Mouse (Mus musculus) thymus, adult 2 months (tissue): ENCODE measurements around the gene Pla2g2c. TPM values are rescaled to one million over a fixed set of nuclear protein-coding genes. Genes with fewer than 3 reads are reported as not detected.

Source experiments
- DNase-seq: peaks from one replicate; pipeline ENCODE4 v3.0.0; 2021
- H3K27ac ChIP-seq: fragments of 200-500 bp; 2 replicates; pipeline ENCODE4 v1.5.1; 2012; ENCODE audit warnings: low read length, control low read depth; ENCODE audit not compliant: control insufficient read depth, insufficient read depth
- H3K27me3 ChIP-seq: fragments of 200-500 bp; 2 replicates; pipeline ENCODE4 v1.6.1; 2012; ENCODE audit warnings: mild to moderate bottlenecking, low read length, moderate library complexity, mixed read lengths; ENCODE audit not compliant: control insufficient read depth, insufficient read depth
- H3K36me3 ChIP-seq: fragments of 200-500 bp; 2 replicates; pipeline ENCODE4 v1.6.1; 2012; ENCODE audit warnings: mild to moderate bottlenecking, low read length, moderate library complexity; ENCODE audit not compliant: control insufficient read depth, insufficient read depth
- H3K4me1 ChIP-seq: fragments of 200-500 bp; replicated peaks from 2 replicates; pipeline ENCODE4 v1.6.1; 2012; ENCODE audit warnings: low read length; ENCODE audit not compliant: control insufficient read depth, insufficient read depth
- H3K4me3 ChIP-seq: fragments of 200-500 bp; 2 replicates; pipeline ENCODE4 v1.5.1; 2012; ENCODE audit warnings: mild to moderate bottlenecking, low read length, control low read depth, moderate library complexity; ENCODE audit not compliant: control insufficient read depth, insufficient read depth
- CTCF ChIP-seq: fragments of 200-500 bp; IDR thresholded peaks from 2 replicates; pipeline ENCODE4 v1.5.1; 2012; ENCODE audit warnings: mild to moderate bottlenecking, control low read depth, low read length, moderate library complexity, borderline replicate concordance; ENCODE audit not compliant: control insufficient read depth, poor library complexity, insufficient read depth; ENCODE audit errors: extremely low read depth
- POLR2A ChIP-seq: fragments of 200-500 bp; IDR thresholded peaks from 2 replicates; pipeline ENCODE4 v1.6.1; 2012; ENCODE audit warnings: mild to moderate bottlenecking, low read length, control low read depth, moderate library complexity; ENCODE audit not compliant: control insufficient read depth, poor library complexity, insufficient read depth; ENCODE audit errors: extremely low read depth
- WGBS: fragments of 180-500 bp; shearing (Covaris S2); methylation state at CpG from one replicate; pipeline ENCODE4 v1.1.7; 2018; 5-methylcytosine and 5-hydroxymethylcytosine counted together
- polyA plus RNA-seq: library from polyadenylated mRNA; depleted of rRNA; stranded (reverse); fragments of >200 nt; gene quantifications from 2 replicates; pipeline ENCODE4 v1.2.3, GENCODE M21; 2012

The Pla2g2c gene
- polyA plus RNA-seq, 1 experiment = not detected

DNA sequence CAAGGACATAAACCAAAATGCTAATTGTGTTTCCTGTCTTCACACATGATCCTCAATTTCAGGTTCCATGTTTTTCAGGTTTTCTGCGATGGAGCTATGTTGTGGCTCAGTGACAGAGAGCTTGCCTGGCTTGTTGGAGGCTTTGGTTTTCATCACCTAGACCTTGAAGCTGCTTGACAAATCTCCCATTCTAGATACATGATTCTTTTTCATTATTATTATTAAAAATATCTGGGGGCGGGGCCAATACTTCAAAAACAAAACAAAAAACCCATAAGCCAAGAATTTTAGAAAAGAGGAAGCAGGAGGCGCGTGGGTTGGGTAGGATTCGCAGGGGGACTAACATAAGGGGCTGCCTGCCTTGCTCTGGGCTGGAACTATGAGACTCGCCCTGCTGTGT, 50.8 kb downstream of the Pla2g2c start, which contains the start of gene Pla2g2d:
Gene Pla2g2d, plus strand, starts transcription at position 301 of the 400 bp plus-strand sequence.
- Histone ChIP-seq H3K27ac (no peak within 1 kb of the TSS), H3K4me1 (no peaks in the 10 kb centered on the region), H3K4me3 (no peak within 1 kb of the TSS), H3K27me3 (no peaks in the 10 kb centered on the region), H3K36me3 (no peaks in the 10 kb centered on the region)
- TF ChIP-seq CTCF (no peak), POLR2A (no peak)
- no peak for DNase-seq
- WGBS = 57% methylated on average over 6 of the region's 6 CpGs

DNA sequence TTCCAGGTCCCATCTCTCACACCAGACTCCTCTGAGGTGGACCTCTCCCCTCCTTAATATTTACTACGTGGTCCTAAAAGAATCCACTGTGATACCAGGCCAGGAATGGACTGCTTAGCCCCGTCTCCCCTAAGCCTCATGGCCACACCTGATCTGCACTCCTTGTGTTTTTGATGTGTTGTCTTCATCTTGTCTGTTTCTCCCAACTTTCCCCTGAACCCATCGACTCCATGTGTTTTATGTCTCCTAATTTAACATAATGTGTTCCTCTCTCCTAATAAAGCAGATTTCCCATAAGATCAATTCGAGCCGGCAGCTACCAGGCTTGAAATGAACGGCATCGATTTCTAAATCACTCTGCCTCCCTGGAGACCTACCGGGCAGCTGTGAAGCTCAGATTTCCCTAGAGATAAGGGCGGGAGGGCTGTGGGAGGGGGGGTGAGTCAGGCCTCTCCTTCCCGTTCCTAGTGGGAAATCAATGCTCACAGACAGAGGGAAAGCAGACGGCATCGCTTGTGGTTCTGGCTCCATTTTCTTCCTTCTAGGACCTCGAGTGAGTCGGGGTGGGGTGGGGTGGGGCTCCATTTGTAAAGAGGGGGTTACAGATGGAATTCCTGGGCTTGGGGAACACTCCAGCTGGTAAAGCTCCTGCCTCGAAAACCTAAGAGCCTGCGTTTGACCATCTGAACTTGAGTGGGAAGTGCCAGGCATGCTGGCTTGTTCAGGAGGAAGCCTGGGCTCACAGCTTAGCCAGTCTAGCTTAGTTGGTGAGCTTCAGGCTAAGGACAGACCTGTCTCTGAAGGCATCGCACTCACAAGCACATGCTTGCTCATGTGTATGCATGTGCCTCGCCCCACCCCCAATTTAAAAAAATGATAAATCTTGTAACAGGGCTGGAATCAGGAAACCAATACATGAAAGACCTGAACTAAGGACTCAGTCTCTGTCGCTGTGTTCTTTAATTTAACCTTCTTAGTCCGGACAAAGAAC, 53.1 kb downstream of the Pla2g2c start:
- no peaks in the 10 kb centered on the region for H3K36me3 ChIP-seq
- TF ChIP-seq CTCF (no peak), POLR2A (no peak)
- no peak for DNase-seq
- H3K27ac ChIP-seq = no peak overlapping the region
- H3K4me1 ChIP-seq = no peaks in the 10 kb centered on the region
- H3K27me3 ChIP-seq = no peaks in the 10 kb centered on the region
- no peak overlapping the region for H3K4me3 ChIP-seq
- 46% methylated on average over 20 of the region's 20 CpGs for WGBS

DNA sequence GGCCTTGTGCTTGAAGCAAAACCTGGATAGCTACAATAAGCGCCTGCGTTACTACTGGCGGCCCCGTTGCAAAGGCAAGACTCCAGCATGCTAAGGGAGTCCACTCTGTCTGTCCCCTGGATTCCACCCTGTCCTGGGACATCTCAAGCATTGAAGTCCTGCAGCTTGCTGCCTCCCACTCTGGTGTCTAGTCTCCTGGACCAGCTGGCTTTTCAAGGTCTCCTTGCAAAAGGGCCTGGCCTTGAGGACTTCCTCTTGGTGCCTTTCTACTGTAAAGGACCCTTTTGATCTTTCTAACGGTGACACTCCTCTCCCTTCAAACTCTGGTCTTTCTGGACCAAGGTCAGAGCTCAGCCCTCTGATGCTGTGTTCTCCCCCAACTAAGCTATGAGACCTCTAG, 55.7 kb downstream of the Pla2g2c start:
- no peaks in the 10 kb centered on the region for H3K27me3 ChIP-seq
- DNase-seq = no peak
- no peaks in the 10 kb centered on the region for H3K4me1 ChIP-seq
- no peak overlapping the region for H3K27ac ChIP-seq
- WGBS = 86% methylated on average over 5 of the region's 5 CpGs
- H3K36me3 ChIP-seq = no peaks in the 10 kb centered on the region
- TF ChIP-seq POLR2A (no peak), CTCF (no peak)
- no peak overlapping the region for H3K4me3 ChIP-seq

DNA sequence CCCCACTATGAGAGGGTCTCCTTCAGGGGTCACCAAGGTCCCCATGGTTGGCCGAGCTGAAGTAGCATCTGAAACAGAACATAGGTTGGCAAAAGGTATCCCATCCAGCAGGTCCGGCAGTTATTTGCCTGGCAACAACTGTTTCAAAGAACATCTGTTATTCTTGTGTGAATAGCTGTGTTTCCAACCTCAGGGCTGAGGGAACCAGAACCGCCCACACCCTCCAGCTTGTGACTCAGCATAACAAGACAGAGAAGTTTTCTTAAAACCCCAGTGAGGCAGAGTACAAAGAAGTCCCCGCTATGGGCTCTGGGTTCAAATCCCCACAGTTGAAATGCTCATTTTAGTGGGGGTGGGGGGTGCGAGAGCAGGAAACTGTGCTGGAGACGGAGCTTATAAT, 57.5 kb downstream of the Pla2g2c start:
- no peaks in the 10 kb centered on the region for H3K4me1 ChIP-seq
- no peaks in the 10 kb centered on the region for H3K27me3 ChIP-seq
- WGBS = 78% methylated on average over 6 of the region's 6 CpGs
- no peaks in the 10 kb centered on the region for H3K36me3 ChIP-seq
- no peak overlapping the region for H3K4me3 ChIP-seq
- no peak for DNase-seq
- no peak overlapping the region for H3K27ac ChIP-seq
- no peak for TF ChIP-seq CTCF

DNA sequence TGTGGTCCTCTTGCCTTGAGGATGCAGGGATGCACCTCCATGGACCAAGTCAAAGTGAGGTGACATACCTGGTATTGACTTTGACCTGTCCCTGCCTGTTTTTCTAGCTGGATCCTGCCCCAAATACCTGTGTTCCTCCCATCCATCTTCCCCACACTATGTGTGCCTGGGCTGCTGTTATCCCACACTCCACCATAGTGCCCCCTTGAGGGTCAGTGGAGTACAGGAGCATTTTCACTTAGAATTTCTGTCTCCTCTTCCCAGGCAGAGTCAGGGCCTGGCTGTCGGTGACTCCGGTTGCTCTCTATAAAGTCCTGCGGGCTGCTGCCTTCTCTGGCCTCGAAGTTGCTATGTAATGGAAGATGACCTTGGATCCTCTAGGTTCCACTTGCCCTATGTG, 61.1 kb downstream of the Pla2g2c start:
- Histone ChIP-seq H3K4me3 (no peak overlapping the region), H3K4me1 (no peaks in the 10 kb centered on the region), H3K36me3 (no peaks in the 10 kb centered on the region), H3K27me3 (no peaks in the 10 kb centered on the region), H3K27ac (no peak overlapping the region)
- WGBS = 23% methylated on average over 4 of the region's 4 CpGs
- TF ChIP-seq CTCF (no peak), POLR2A (no peak)
- DNase-seq = no peak

DNA sequence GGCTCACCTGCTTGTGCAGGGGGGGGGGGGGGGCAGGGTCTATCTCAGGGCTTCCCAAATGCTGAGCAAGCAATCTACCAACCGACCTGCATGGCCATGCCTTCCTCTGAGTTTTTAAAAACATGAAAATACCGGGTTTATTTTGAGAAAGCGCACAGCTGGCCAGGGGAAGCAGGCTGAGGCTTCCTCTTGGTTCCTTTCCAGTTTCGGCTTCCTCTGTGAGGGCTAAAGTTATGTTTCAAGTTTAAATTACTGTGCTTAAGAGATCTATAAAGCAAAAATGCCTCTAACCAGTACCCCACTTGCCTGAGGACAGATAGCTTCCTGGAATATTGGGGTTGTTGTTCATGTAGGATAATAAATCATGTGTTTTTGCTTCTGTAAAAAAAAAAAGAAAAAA, 61.5 kb downstream of the Pla2g2c start:
- no peak for TF ChIP-seq POLR2A
- no peak for TF ChIP-seq CTCF
- no peak for DNase-seq

More for the DNA sequence above, 61.5 kb downstream of the Pla2g2c start:
- Histone ChIP-seq H3K36me3 (no peaks in the 10 kb centered on the region), H3K27me3 (no peaks in the 10 kb centered on the region), H3K4me3 (no peak overlapping the region), H3K4me1 (no peaks in the 10 kb centered on the region), H3K27ac (no peak overlapping the region)
- 4% methylated on average over 4 of the region's 4 CpGs for WGBS
